Mouse (Mus musculus) embryonic facial prominence, embryonic 14.5 days (tissue): ENCODE results near the gene Rhobtb1. TPM values are rescaled to one million over a fixed set of nuclear protein-coding genes. Genes with fewer than 3 reads are reported as not detected.

Source experiments
- ATAC-seq: fragments of 200-750 bp; cut with Nextera tagmentation; 2 replicates; pipeline ENCODE4 v1.8.0; 2017; ENCODE audit warnings: low read depth, moderate number of reproducible peaks, moderate TSS enrichment
- DNase-seq: peaks from one replicate; pipeline ENCODE4 v3.0.0-alpha.2; 2015; ENCODE audit warnings: low spot score
- H3K27ac ChIP-seq: fragments of 300-500 bp; sonication (generic); replicated peaks from 2 replicates; pipeline ENCODE4 v1.5.1; 2014; ENCODE audit warnings: low read depth, mild to moderate bottlenecking, low read length, moderate library complexity
- H3K27me3 ChIP-seq: fragments of 300-500 bp; sonication (generic); replicated peaks from 2 replicates; pipeline ENCODE4 v1.6.1; 2014; ENCODE audit warnings: low read length; ENCODE audit not compliant: control insufficient read depth, insufficient read depth
- H3K36me3 ChIP-seq: fragments of 300-500 bp; sonication (generic); 2 replicates; pipeline ENCODE4 v1.6.1; 2014; ENCODE audit warnings: low read length, mixed read lengths; ENCODE audit not compliant: control insufficient read depth, insufficient read depth
- H3K4me1 ChIP-seq: fragments of 300-500 bp; sonication (generic); 2 replicates; pipeline ENCODE4 v1.6.1; 2014; ENCODE audit warnings: antibody characterized with exemption, low read length; ENCODE audit not compliant: control insufficient read depth, insufficient read depth
- H3K4me2 ChIP-seq: fragments of 300-500 bp; sonication (generic); 2 replicates; pipeline ENCODE4 v1.6.1; 2014; ENCODE audit warnings: low read depth, mild to moderate bottlenecking, low read length, moderate library complexity, mixed read lengths
- H3K4me3 ChIP-seq: fragments of 300-500 bp; sonication (generic); 2 replicates; pipeline ENCODE4 v1.5.1; 2014; ENCODE audit warnings: low read depth, mild to moderate bottlenecking, low read length
- H3K9ac ChIP-seq: fragments of 300-500 bp; sonication (generic); 2 replicates; pipeline ENCODE4 v1.6.1; 2014; ENCODE audit warnings: low read depth, mild to moderate bottlenecking, low read length, moderate library complexity, mixed read lengths
- H3K9me3 ChIP-seq: fragments of 300-500 bp; sonication (generic); 2 replicates; pipeline ENCODE4 v1.6.1; 2016; ENCODE audit warnings: low read length; ENCODE audit not compliant: control insufficient read depth
- WGBS: fragments of 180-500 bp; shearing (Covaris S2); extraction: QIAGEN DNeasy Blood & Tissue Kit; methylation state at CpG from one replicate; pipeline ENCODE4 v1.1.7; 2014; 5-methylcytosine and 5-hydroxymethylcytosine counted together
- polyA plus RNA-seq: library from polyadenylated mRNA; unstranded; fragments of >200 nt; fragmentation: Nextera tagmentation; extraction: Ambion mirVana; gene quantifications from 2 replicates; pipeline ENCODE4 v1.2.1, GENCODE M21; 2014

Gene Rhobtb1
- polyA plus RNA-seq, 1 experiment from 2014 or later, result 28.0 TPM

- Histone ChIP-seq H3K27ac (no peak overlapping the region), H3K36me3 (peaks cover 9% of the 10 kb centered on the region), H3K4me3 (no peak overlapping the region), H3K27me3 (no peaks in the 10 kb centered on the region), H3K9me3 (no peaks in the 10 kb centered on the region), H3K9ac (no peak overlapping the region), H3K4me2 (no peak overlapping the region), H3K4me1 (peaks cover 9% of the 10 kb centered on the region)
- ATAC-seq, result no peak
- 84% methylated on average over 3 of the region's 3 CpGs for WGBS
- no peak for DNase-seq
Observed at GRCm38 (mm10) chr10:69208705-69209104, 57.5 kb downstream of the Rhobtb1 start.

GRCm38 (mm10) chr10:69210006-69210405 lies 58.8 kb downstream of the Rhobtb1 start:
- DNase-seq (no peak), ATAC-seq (no peak)
- Histone ChIP-seq H3K9me3 (no peaks in the 10 kb centered on the region), H3K27me3 (no peaks in the 10 kb centered on the region), H3K4me1 (peaks cover 19% of the 10 kb centered on the region), H3K4me2 (no peak overlapping the region), H3K9ac (no peak overlapping the region), H3K36me3 (peaks cover 9% of the 10 kb centered on the region), H3K4me3 (no peak overlapping the region), H3K27ac (no peak overlapping the region)
- WGBS, result 96% methylated on average over 10 of the region's 10 CpGs

GRCm38 (mm10) chr10:69210659-69211058 lies 59.4 kb downstream of the Rhobtb1 start:
- Histone ChIP-seq H3K4me1 (peaks cover 19% of the 10 kb centered on the region), H3K36me3 (peaks cover 11% of the 10 kb centered on the region), H3K27ac (no peak overlapping the region), H3K9ac (no peak overlapping the region), H3K27me3 (no peaks in the 10 kb centered on the region), H3K4me3 (no peak overlapping the region), H3K4me2 (no peak overlapping the region), H3K9me3 (no peaks in the 10 kb centered on the region)
- 71% methylated on average over 5 of the region's 5 CpGs for WGBS
- ATAC-seq (no peak), DNase-seq (no peak)

GRCm38 (mm10) chr10:69211560-69211959 lies 60.3 kb downstream of the Rhobtb1 start:
- no peaks in the 10 kb centered on the region for H3K27me3 ChIP-seq
- peak overlapping the region; percentile 91 for H3K4me2 ChIP-seq
- peak overlapping the region; percentile 95 for H3K9ac ChIP-seq
- H3K27ac ChIP-seq, result peak overlapping the region; percentile 99
- H3K4me3 ChIP-seq, result peak overlapping the region; percentile 71
- peaks cover 20% of the 10 kb centered on the region for H3K36me3 ChIP-seq
- DNase-seq (peak; percentile 32), ATAC-seq (no peak)
- no peaks in the 10 kb centered on the region; the same call in 1 of the 2 replicates for H3K9me3 ChIP-seq
- H3K4me1 ChIP-seq, result peaks cover 19% of the 10 kb centered on the region
- WGBS, result 44% methylated on average over 8 of the region's 8 CpGs

DNA sequence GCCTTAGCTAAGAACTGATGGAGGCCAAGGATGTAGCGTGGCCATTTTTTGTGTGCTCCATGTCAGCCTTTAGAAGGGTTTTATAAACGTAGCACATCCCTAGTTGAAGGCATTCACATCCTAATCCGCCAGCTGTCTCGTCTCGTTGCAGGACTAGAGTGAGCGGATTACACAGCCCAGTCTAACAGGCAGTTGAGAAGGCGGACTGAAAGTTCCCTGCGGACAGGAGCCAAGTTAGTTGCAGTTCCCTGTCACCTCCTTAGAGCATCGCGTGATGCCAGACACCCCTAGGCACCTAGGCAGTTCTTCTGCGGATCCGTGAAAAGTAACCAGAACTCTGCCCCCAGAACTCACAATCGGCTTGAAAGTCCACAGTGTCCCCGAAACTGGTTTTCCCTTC lies 60.7 kb downstream of the Rhobtb1 start:
- peaks cover 24% of the 10 kb centered on the region for H3K36me3 ChIP-seq
- H3K27ac ChIP-seq, result peak overlapping the region; percentile 99
- DNase-seq (peak; percentile 80), ATAC-seq (no peak)
- peak overlapping the region; percentile 71 for H3K4me3 ChIP-seq
- peak overlapping the region; percentile 95 for H3K9ac ChIP-seq
- H3K4me1 ChIP-seq, result peaks cover 19% of the 10 kb centered on the region
- no peaks in the 10 kb centered on the region; the same call in 1 of the 2 replicates for H3K9me3 ChIP-seq
- 5% methylated on average over 14 of the region's 14 CpGs for WGBS
- H3K27me3 ChIP-seq, result no peaks in the 10 kb centered on the region
- H3K4me2 ChIP-seq, result peak overlapping the region; percentile 91

- peak within 1 kb of the TSS; percentile 71 for H3K4me3 ChIP-seq
- H3K27me3 ChIP-seq, result no peaks in the 10 kb centered on the region
- H3K9me3 ChIP-seq, result no peaks in the 10 kb centered on the region; the same call in 1 of the 2 replicates
- H3K9ac ChIP-seq, result peak within 1 kb of the TSS; percentile 95
- ATAC-seq (peak; percentile 89), DNase-seq (peak; percentile 94)
- H3K4me2 ChIP-seq, result peak within 1 kb of the TSS; percentile 91
- H3K36me3 ChIP-seq, result peaks cover 32% of the 10 kb centered on the region
- H3K4me1 ChIP-seq, result peaks cover 19% of the 10 kb centered on the region
- WGBS, result 0% methylated on average over 37 of the region's 84 CpGs
- peak within 1 kb of the TSS; percentile 99 for H3K27ac ChIP-seq
Observed at GRCm38 (mm10) chr10:69212542-69213440, 61.6 kb downstream of the Rhobtb1 start, which contains the start of gene A930033H14Rik. Gene A930033H14Rik, minus strand, starts transcription at chr10:69213098.

- no peaks in the 10 kb centered on the region; the same call in 1 of the 2 replicates for H3K9me3 ChIP-seq
- H3K4me2 ChIP-seq, result peak overlapping the region; percentile 91
- H3K36me3 ChIP-seq, result peaks cover 38% of the 10 kb centered on the region
- H3K4me1 ChIP-seq, result peaks cover 19% of the 10 kb centered on the region
- H3K9ac ChIP-seq, result peak overlapping the region; percentile 95
- no peaks in the 10 kb centered on the region for H3K27me3 ChIP-seq
- H3K4me3 ChIP-seq, result peak overlapping the region; percentile 71
- DNase-seq (peak; percentile 65), ATAC-seq (peak; percentile 49)
- 0% methylated on average over 4 of the region's 21 CpGs for WGBS
- peak overlapping the region; percentile 99 for H3K27ac ChIP-seq
Observed at GRCm38 (mm10) chr10:69213451-69213877, 62.2 kb downstream of the Rhobtb1 start.

DNA sequence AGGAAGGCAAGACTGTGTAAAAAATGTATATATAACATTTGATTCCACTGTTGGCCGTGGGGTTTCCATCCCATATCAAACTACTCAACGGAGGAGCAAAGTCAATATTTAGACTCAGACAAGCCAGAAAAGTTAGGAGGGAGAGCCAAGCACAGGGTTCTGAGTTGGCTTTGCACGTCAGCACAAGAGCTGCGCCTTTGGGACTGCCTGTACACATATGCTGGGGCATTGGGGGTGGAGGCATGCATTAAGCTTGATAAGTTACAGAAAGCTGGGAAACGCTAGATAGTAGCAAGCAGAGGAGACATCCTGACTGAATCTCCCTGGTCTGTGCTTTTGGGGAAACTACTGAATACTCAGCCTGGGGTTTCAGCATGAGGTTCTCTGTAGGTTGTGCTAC lies 62.8 kb downstream of the Rhobtb1 start:
- peaks cover 19% of the 10 kb centered on the region for H3K4me1 ChIP-seq
- H3K9me3 ChIP-seq, result no peaks in the 10 kb centered on the region; the same call in 1 of the 2 replicates
- DNase-seq (peak; percentile 73), ATAC-seq (no peak)
- 17% methylated on average over 5 of the region's 5 CpGs for WGBS
- H3K4me3 ChIP-seq, result peak overlapping the region; percentile 71
- peak overlapping the region; percentile 99 for H3K27ac ChIP-seq
- H3K9ac ChIP-seq, result peak overlapping the region; percentile 95
- H3K4me2 ChIP-seq, result peak overlapping the region; percentile 91
- peaks cover 44% of the 10 kb centered on the region for H3K36me3 ChIP-seq
- H3K27me3 ChIP-seq, result no peaks in the 10 kb centered on the region
